Mouse (Mus musculus) kidney, embryonic 14.5 days (tissue): ENCODE data around the gene Trim56. TPM values are rescaled to one million over a fixed set of nuclear protein-coding genes. Genes with fewer than 3 reads are reported as not detected.

Source experiments
- ATAC-seq: fragments of 200-750 bp; cut with Nextera tagmentation; 2 replicates; pipeline ENCODE4 v1.8.0; 2017; ENCODE audit warnings: moderate number of reproducible peaks, mild to moderate bottlenecking, moderate TSS enrichment, moderate library complexity; ENCODE audit not compliant: low FRiP score, low TSS enrichment
- H3K27ac ChIP-seq: fragments of 300-500 bp; sonication (generic); 2 replicates; pipeline ENCODE4 v1.5.1; 2014; ENCODE audit warnings: low read depth, mild to moderate bottlenecking, low read length, moderate library complexity, mixed read lengths
- H3K27me3 ChIP-seq: fragments of 300-500 bp; sonication (generic); 2 replicates; pipeline ENCODE4 v1.6.1; 2014; ENCODE audit warnings: mild to moderate bottlenecking, low read length; ENCODE audit not compliant: control insufficient read depth, insufficient read depth
- H3K36me3 ChIP-seq: fragments of 300-500 bp; sonication (generic); 2 replicates; pipeline ENCODE4 v1.6.1; 2014; ENCODE audit warnings: low read length, mixed read lengths; ENCODE audit not compliant: control insufficient read depth, insufficient read depth
- H3K4me1 ChIP-seq: fragments of 300-500 bp; sonication (generic); 2 replicates; pipeline ENCODE4 v1.6.1; 2014; ENCODE audit warnings: low read length, mixed read lengths; ENCODE audit not compliant: control insufficient read depth, insufficient read depth
- H3K4me2 ChIP-seq: fragments of 300-500 bp; sonication (generic); replicated peaks from 2 replicates; pipeline ENCODE4 v1.6.1; 2014; ENCODE audit warnings: low read depth, mild to moderate bottlenecking, low read length
- H3K4me3 ChIP-seq: fragments of 300-500 bp; sonication (generic); 2 replicates; pipeline ENCODE4 v1.5.1; 2014; ENCODE audit warnings: mild to moderate bottlenecking, low read length
- H3K9ac ChIP-seq: fragments of 300-500 bp; sonication (generic); 2 replicates; pipeline ENCODE4 v1.6.1; 2014; ENCODE audit warnings: low read depth, mild to moderate bottlenecking, low read length, moderate library complexity
- H3K9me3 ChIP-seq: fragments of 300-500 bp; sonication (generic); 2 replicates; pipeline ENCODE4 v1.6.1; 2016; ENCODE audit warnings: low read length; ENCODE audit not compliant: control insufficient read depth
- WGBS: fragments of 180-500 bp; shearing (Covaris S2); extraction: QIAGEN DNeasy Blood & Tissue Kit; methylation state at CpG from one replicate; pipeline ENCODE4 v1.1.7; 2014; 5-methylcytosine and 5-hydroxymethylcytosine counted together
- polyA plus RNA-seq: library from polyadenylated mRNA; unstranded; fragments of >200 nt; fragmentation: Nextera tagmentation; extraction: Ambion mirVana; gene quantifications from 2 replicates; pipeline ENCODE4 v1.2.1, GENCODE M21; 2014

Gene Trim56
- polyA plus RNA-seq, 1 experiment from 2014 or later, result 9.7 TPM

DNA sequence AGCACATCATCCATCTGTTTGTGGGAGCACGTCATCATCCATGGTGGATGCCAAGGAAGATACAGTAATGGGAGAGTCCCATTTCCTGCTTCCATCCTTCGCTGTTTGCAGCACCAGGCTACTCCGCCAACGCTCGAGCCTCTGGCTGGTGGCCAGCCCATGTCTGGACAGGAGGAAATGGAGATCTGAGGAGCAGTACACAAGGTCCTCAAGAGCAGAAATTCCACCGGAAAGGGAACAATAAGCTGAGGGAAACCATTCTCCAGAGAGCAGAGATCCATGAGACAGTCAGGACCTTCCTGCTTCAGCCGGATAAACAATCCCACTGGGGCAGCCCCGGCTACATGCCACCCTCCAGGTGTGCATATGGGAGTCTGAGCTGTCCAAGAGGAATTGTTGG lies 28.6 kb downstream of the Trim56 start:
- H3K4me1 ChIP-seq, result no peaks in the 10 kb centered on the region
- H3K9me3 ChIP-seq, result no peaks in the 10 kb centered on the region
- no peak overlapping the region for H3K27ac ChIP-seq
- no peaks in the 10 kb centered on the region for H3K36me3 ChIP-seq
- H3K4me3 ChIP-seq, result no peak overlapping the region
- H3K27me3 ChIP-seq, result no peaks in the 10 kb centered on the region; the same call in 1 of the 2 replicates
- no peak overlapping the region for H3K9ac ChIP-seq
- 80% methylated on average over 8 of the region's 8 CpGs for WGBS
- H3K4me2 ChIP-seq, result no peak overlapping the region
- ATAC-seq, result no peak

DNA sequence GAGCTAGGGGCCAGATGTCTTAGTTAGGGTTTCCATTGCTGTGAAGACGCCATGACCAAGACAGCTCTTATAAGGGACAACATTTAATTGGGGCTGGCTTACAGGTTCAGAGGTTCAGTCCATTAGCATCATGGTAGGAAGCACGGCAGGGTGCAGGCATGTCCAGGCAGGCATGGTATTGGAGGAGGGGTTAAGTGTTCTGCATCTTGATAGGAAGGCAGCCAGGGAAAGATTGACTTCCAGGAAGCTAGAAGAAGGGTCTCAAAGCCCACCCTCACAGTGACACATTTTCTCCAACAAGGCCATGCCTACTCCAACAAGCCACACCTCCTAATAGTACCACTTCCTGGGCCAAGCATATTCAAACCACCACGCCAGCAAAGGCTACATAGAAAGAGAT lies 30.3 kb downstream of the Trim56 start:
- Histone ChIP-seq H3K4me2 (no peak overlapping the region), H3K9ac (no peak overlapping the region), H3K4me1 (0 out of 2 replicates have a peak, but pooled peaks cover 2% of the 10 kb centered on the region), H3K36me3 (no peaks in the 10 kb centered on the region), H3K27ac (no peak overlapping the region), H3K27me3 (no peaks in the 10 kb centered on the region), H3K9me3 (no peaks in the 10 kb centered on the region), H3K4me3 (no peak overlapping the region)
- 85% methylated on average over 3 of the region's 3 CpGs for WGBS
- ATAC-seq, result no peak

DNA sequence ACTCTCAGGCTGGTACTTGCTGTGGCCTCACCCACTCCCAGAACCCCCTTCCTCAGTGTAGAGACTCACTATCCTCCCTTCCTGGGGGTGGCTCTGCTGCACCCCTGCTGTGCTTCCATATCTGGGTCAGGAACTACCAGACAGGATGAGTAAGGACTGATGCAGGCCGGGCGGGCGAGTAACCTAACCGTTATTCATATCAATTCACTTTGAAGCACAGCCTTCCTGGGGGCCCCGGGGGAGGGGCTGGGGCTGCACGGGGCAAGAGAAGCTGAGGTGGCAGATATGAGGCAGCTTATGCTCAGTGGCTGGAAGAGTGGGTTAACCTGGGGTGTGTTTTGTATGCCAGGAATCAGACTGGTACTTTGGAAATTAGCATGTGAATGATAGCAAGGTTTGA lies 31.0 kb downstream of the Trim56 start:
- H3K27me3 ChIP-seq, result no peaks in the 10 kb centered on the region
- WGBS, result 80% methylated on average over 6 of the region's 6 CpGs
- H3K4me1 ChIP-seq, result 0 out of 2 replicates have a peak, but pooled peaks cover 4% of the 10 kb centered on the region
- no peak overlapping the region for H3K4me2 ChIP-seq
- H3K9me3 ChIP-seq, result no peaks in the 10 kb centered on the region
- H3K27ac ChIP-seq, result no peak overlapping the region
- no peaks in the 10 kb centered on the region for H3K36me3 ChIP-seq
- no peak overlapping the region for H3K9ac ChIP-seq
- H3K4me3 ChIP-seq, result no peak overlapping the region
- ATAC-seq, result no peak

DNA sequence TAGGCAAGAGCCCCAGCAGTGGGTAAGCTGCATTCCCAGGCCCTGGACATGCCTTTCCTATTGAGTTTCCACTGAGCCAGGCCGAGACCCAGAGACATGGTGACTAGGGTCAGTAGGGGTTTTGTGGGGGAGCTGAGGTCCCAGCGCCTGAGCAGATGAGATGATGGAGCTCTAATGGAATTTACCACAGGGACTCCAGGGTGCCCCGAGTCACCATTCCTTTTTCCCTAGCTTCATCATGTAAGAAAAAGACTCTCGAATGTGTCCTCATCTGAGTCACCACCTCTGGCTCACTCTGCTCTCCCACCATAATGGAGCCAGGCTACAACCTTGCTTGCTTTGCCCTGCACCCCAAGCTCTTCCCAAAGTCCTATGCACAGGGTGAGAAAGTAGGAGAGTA lies 33.0 kb downstream of the Trim56 start:
- ATAC-seq, result no peak
- no peaks in the 10 kb centered on the region for H3K9me3 ChIP-seq
- H3K9ac ChIP-seq, result no peak overlapping the region
- no peaks in the 10 kb centered on the region for H3K36me3 ChIP-seq
- WGBS, result 94% methylated on average over 4 of the region's 4 CpGs
- H3K27ac ChIP-seq, result no peak overlapping the region
- no peak overlapping the region for H3K4me2 ChIP-seq
- no peaks in the 10 kb centered on the region for H3K27me3 ChIP-seq
- H3K4me1 ChIP-seq, result peaks cover 10% of the 10 kb centered on the region; the same call in 1 of the 2 replicates
- H3K4me3 ChIP-seq, result no peak overlapping the region

DNA sequence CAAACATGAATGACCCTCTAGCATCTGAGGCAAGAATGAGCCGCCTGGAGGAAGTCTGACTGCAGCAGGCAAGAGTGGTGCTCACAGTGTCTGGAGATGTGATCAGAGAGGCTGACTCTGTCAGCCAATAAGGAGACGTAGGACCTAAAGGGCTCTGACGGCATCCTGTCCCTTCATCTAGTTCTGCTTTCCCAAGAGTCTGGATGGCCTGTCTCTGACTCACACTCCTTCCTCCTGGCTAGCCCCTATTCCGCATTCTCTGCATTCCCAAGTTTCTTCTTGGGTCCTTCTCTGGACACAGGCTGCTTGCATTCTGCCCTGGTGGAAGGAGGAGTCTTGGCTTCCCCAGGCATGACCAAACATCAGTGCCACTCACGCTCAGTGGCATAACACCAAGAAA lies 36.2 kb downstream of the Trim56 start:
- Histone ChIP-seq H3K27me3 (no peaks in the 10 kb centered on the region), H3K36me3 (no peaks in the 10 kb centered on the region), H3K27ac (no peak overlapping the region), H3K4me3 (no peak overlapping the region), H3K9ac (no peak overlapping the region), H3K9me3 (no peaks in the 10 kb centered on the region), H3K4me1 (peaks cover 19% of the 10 kb centered on the region; the same call in 1 of the 2 replicates), H3K4me2 (no peak overlapping the region)
- WGBS, result 41% methylated on average over 5 of the region's 5 CpGs
- no peak for ATAC-seq

DNA sequence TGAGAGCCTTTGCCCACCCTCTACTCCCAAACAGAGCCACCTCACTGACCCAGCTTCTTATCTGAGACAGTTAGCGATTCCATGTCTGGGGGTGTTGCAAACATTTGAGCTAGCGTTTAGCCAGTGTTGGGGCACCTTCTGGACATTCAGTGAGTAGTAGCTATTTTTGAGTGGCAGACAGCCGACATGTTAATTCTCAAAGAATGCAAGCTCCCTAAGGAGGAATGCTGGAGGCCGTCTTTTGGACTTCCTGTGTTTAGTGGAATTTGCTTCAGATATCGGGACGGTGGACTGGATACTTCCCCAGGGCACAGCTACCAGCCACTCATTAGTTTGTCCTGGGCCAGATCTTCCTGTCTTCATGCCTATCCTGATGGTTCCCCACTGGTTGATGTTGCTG lies 37.4 kb downstream of the Trim56 start:
- 52% methylated on average over 6 of the region's 6 CpGs for WGBS
- no peaks in the 10 kb centered on the region for H3K36me3 ChIP-seq
- H3K9ac ChIP-seq, result no peak overlapping the region
- H3K4me1 ChIP-seq, result peaks cover 22% of the 10 kb centered on the region
- no peak overlapping the region for H3K4me3 ChIP-seq
- ATAC-seq, result no peak
- no peaks in the 10 kb centered on the region for H3K27me3 ChIP-seq
- H3K9me3 ChIP-seq, result no peaks in the 10 kb centered on the region
- H3K27ac ChIP-seq, result no peak overlapping the region
- H3K4me2 ChIP-seq, result no peak overlapping the region

DNA sequence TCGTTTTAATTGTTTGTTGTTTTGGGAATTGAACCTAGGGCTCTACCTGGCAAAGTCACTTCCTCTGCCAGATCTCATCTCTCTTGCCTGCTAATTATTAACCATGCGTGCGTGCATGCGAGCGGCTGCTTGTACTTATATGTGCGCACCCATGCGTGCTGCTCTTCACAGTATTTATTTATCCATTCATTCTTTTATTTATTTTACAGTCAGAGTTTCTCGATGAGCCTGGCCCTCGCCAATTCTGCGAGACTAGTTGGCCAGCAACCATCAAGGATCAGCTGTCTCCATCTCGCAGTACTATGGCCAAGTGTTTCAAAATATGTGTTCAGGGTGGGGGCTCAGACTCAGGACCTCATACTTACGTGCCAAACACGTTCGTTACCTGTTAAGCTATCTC lies 38.0 kb downstream of the Trim56 start:
- H3K9ac ChIP-seq, result no peak overlapping the region
- WGBS, result 73% methylated on average over 14 of the region's 14 CpGs
- peaks cover 22% of the 10 kb centered on the region for H3K4me1 ChIP-seq
- H3K4me3 ChIP-seq, result no peak overlapping the region
- H3K36me3 ChIP-seq, result no peaks in the 10 kb centered on the region
- H3K27ac ChIP-seq, result no peak overlapping the region
- no peaks in the 10 kb centered on the region for H3K9me3 ChIP-seq
- H3K4me2 ChIP-seq, result no peak overlapping the region
- no peak for ATAC-seq
- no peaks in the 10 kb centered on the region for H3K27me3 ChIP-seq

DNA sequence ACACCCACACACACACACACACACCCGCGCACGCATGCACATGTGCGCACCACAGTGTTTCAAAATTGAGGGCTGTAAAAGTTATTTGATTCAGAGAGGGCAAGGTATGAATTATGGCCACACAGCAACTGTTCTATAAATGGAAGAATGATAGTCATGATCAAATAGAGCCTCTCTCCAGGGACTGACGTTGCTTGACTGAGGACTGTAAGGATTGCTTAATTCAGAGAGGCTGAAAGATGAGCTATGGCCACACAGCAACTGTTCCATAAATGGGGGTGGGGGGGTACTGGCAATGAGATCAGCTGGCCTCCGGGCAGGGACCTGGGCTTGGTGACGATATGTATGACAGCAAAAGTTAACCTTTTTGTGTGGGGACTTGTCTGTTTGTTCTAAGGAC lies 38.8 kb downstream of the Trim56 start:
- Histone ChIP-seq H3K27me3 (no peaks in the 10 kb centered on the region), H3K4me3 (no peak overlapping the region), H3K9me3 (no peaks in the 10 kb centered on the region), H3K4me2 (no peak overlapping the region), H3K4me1 (peaks cover 22% of the 10 kb centered on the region), H3K27ac (no peak overlapping the region), H3K36me3 (no peaks in the 10 kb centered on the region), H3K9ac (no peak overlapping the region)
- WGBS, result 84% methylated on average over 7 of the region's 7 CpGs
- ATAC-seq, result no peak

DNA sequence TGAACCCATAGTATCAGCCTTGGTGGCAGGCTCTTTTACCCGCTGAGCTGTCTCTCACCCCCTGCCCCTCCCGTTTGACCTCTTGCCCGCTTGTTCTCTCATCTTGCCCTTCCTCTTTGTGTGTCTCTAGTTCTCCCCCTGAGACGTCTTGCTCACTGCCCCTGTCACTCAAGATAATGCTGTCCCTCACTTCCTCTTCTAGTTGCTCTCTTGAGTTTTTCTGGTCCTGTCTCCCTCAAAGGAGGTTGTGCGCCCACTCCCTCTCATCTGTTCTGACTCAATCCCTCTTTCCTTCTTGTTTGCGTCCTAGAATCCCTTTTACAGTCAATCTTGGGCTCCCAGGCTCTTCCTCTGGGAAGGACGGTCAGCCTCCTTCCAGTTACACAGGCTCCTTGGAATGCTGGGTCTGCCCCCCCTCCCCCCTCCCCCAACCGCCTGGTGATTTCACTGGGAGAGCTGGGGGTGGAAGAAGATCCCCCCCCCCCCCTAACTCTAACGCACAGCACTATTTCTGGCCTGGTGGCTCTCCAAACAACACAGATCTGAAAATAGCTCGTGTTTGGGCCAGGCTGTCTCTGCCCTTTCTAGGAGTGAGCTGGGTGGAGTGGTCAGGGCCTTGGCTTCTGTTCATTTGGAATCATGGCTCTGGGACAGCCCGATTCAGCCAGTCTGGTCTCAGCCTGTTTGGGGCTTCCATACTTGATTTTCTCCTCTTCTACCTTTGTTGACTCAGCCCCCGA lies 39.6 kb downstream of the Trim56 start:
- WGBS, result 35% methylated on average over 12 of the region's 12 CpGs
- Histone ChIP-seq H3K4me3 (no peak overlapping the region), H3K27ac (0 out of 2 replicates have a peak overlapping the region, but pooled peaks have one; percentile 51), H3K4me1 (peaks cover 22% of the 10 kb centered on the region), H3K9me3 (no peaks in the 10 kb centered on the region), H3K4me2 (no peak overlapping the region), H3K27me3 (no peaks in the 10 kb centered on the region), H3K36me3 (no peaks in the 10 kb centered on the region), H3K9ac (no peak overlapping the region)
- no peak for ATAC-seq
